Mouse (Mus musculus) MEL (cell line): ENCODE data around the gene Ddb1. TPM values are rescaled to one million over a fixed set of nuclear protein-coding genes. Genes with fewer than 3 reads are reported as not detected.

ENCODE experiments used
- DNase-seq: peaks from one replicate; pipeline ENCODE4 v3.0.0; 2011; ENCODE audit warnings: low read depth, low spot score
- H3K27ac ChIP-seq: 2 replicates; pipeline ENCODE4 v1.5.1; 2012; ENCODE audit warnings: low read depth, mild to moderate bottlenecking, control low read depth, low read length, moderate library complexity; ENCODE audit not compliant: control insufficient read depth
- H3K27me3 ChIP-seq, 2 experiments: fragments of 150-350 bp in 1 of 2; sonication (generic) in 1 of 2; 2 replicates each; pipeline ENCODE4 v1.6.1; 2012; ENCODE audit warnings: low read length in 2 of 2, mild to moderate bottlenecking in 2 of 2, improper control_type of control experiment in 1 of 2, moderate library complexity in 1 of 2; ENCODE audit not compliant: insufficient read depth in 2 of 2, control insufficient read depth in 1 of 2
- H3K36me3 ChIP-seq, 2 experiments: 2 replicates each; pipeline ENCODE4 v1.6.1; 2012 to 2014; ENCODE audit warnings: low read length in 2 of 2, improper control_type of control experiment in 1 of 2, inconsistent platforms in 1 of 2, mild to moderate bottlenecking in 1 of 2; ENCODE audit not compliant: insufficient read depth in 2 of 2, control insufficient read depth in 1 of 2
- H3K4me1 ChIP-seq, 2 experiments: fragments of 150-350 bp in 1 of 2; sonication (generic) in 1 of 2; 2 replicates each; pipeline ENCODE4 v1.6.1; 2012; ENCODE audit warnings: low read length in 2 of 2, improper control_type of control experiment in 1 of 2, mild to moderate bottlenecking in 1 of 2; ENCODE audit not compliant: insufficient read depth in 2 of 2, control insufficient read depth in 1 of 2
- H3K4me3 ChIP-seq, 2 experiments: fragments of 150-350 bp in 1 of 2; sonication (generic) in 1 of 2; 2 replicates each; pipeline ENCODE4 v1.5.1; 2012; ENCODE audit warnings: low read depth in 2 of 2, low read length in 2 of 2, mild to moderate bottlenecking in 2 of 2, moderate library complexity in 2 of 2, control low read depth in 1 of 2, improper control_type of control experiment in 1 of 2; ENCODE audit not compliant: control insufficient read depth in 1 of 2, insufficient read depth in 1 of 2
- H3K79me2 ChIP-seq: 2 replicates; pipeline ENCODE4 v1.6.1; 2012; ENCODE audit warnings: mild to moderate bottlenecking, low read length, moderate library complexity; ENCODE audit not compliant: control insufficient read depth, poor library complexity, insufficient read depth
- H3K9ac ChIP-seq: 2 replicates; pipeline ENCODE4 v1.6.1; 2012; ENCODE audit warnings: low read depth, mild to moderate bottlenecking, control low read depth, low read length, moderate library complexity; ENCODE audit not compliant: control insufficient read depth, poor library complexity, severe bottlenecking
- H3K9me3 ChIP-seq: fragments of 150-350 bp; sonication (generic); replicated peaks from 2 replicates; pipeline ENCODE4 v1.6.1; 2012; ENCODE audit warnings: mild to moderate bottlenecking, low read length, improper control_type of control experiment, moderate library complexity; ENCODE audit not compliant: insufficient read depth
- BHLHE40 ChIP-seq: IDR thresholded peaks from 2 replicates; pipeline ENCODE4 v1.6.1; 2012; ENCODE audit warnings: low read depth, mild to moderate bottlenecking, inconsistent platforms, low read length, improper control_type of control experiment, borderline replicate concordance
- CHD1 ChIP-seq: IDR thresholded peaks from 2 replicates; pipeline ENCODE4 v1.6.1; 2012; ENCODE audit warnings: low read depth, mild to moderate bottlenecking, inconsistent platforms, low read length, improper control_type of control experiment
- ELF1 ChIP-seq: IDR thresholded peaks from 2 replicates; pipeline ENCODE4 v1.6.1; 2014; ENCODE audit warnings: low read depth, mild to moderate bottlenecking, inconsistent platforms, low read length, improper control_type of control experiment, moderate library complexity
- ETS1 ChIP-seq: IDR thresholded peaks from 2 replicates; pipeline ENCODE4 v1.6.1; 2012; ENCODE audit warnings: low read depth, mild to moderate bottlenecking, inconsistent platforms, low read length, improper control_type of control experiment, moderate library complexity
- GABPA ChIP-seq: IDR thresholded peaks from 2 replicates; pipeline ENCODE4 v1.6.1; 2012; ENCODE audit warnings: low read depth, mild to moderate bottlenecking, inconsistent platforms, low read length, improper control_type of control experiment, moderate library complexity
- GATA1 ChIP-seq: IDR thresholded peaks from 2 replicates; pipeline ENCODE4 v1.6.1; 2011; ENCODE audit warnings: low read depth, low read length, improper control_type of control experiment
- JUND ChIP-seq: IDR thresholded peaks from 2 replicates; pipeline ENCODE4 v1.6.1; 2011; ENCODE audit warnings: low read depth, mild to moderate bottlenecking, improper control_type of control experiment, low read length
- KAT2A ChIP-seq: conservative IDR thresholded peaks from 2 replicates; pipeline ENCODE4 v1.6.1; 2012; ENCODE audit warnings: low read depth, low read length, improper control_type of control experiment, inconsistent platforms
- MAX ChIP-seq: IDR thresholded peaks from 2 replicates; pipeline ENCODE4 v1.6.1; 2011; ENCODE audit warnings: low read length, improper control_type of control experiment
- MEF2A ChIP-seq: IDR thresholded peaks from 2 replicates; pipeline ENCODE4 v1.6.1; 2014; ENCODE audit warnings: low read depth, mild to moderate bottlenecking, inconsistent platforms, low read length, improper control_type of control experiment; ENCODE audit not compliant: poor library complexity, insufficient replicate concordance, severe bottlenecking; ENCODE audit errors: extremely low read depth
- MYB ChIP-seq: IDR thresholded peaks from 2 replicates; pipeline ENCODE4 v1.6.1; 2011; ENCODE audit warnings: mild to moderate bottlenecking, low read depth, low read length, improper control_type of control experiment
- MYC ChIP-seq: IDR thresholded peaks from 2 replicates; pipeline ENCODE4 v1.6.1; 2011; ENCODE audit warnings: low read depth, mild to moderate bottlenecking, low read length, improper control_type of control experiment, moderate library complexity
- NELFE ChIP-seq: IDR thresholded peaks from 2 replicates; pipeline ENCODE4 v1.6.1; 2011; ENCODE audit warnings: low read depth, low read length, improper control_type of control experiment
- RAD21 ChIP-seq: IDR thresholded peaks from 2 replicates; pipeline ENCODE4 v1.6.1; 2011; ENCODE audit warnings: mild to moderate bottlenecking, low read depth, low read length, improper control_type of control experiment
- RCOR1 ChIP-seq: IDR thresholded peaks from 2 replicates; pipeline ENCODE4 v1.6.1; 2012; ENCODE audit warnings: low read depth, mild to moderate bottlenecking, inconsistent platforms, low read length, improper control_type of control experiment
- SMC3 ChIP-seq: IDR thresholded peaks from 2 replicates; pipeline ENCODE4 v1.6.1; 2011; ENCODE audit warnings: low read depth, low read length, improper control_type of control experiment
- TCF12 ChIP-seq: IDR thresholded peaks from 2 replicates; pipeline ENCODE4 v1.6.1; 2014; ENCODE audit warnings: low read depth, mild to moderate bottlenecking, inconsistent platforms, low read length, improper control_type of control experiment, moderate library complexity
- USF2 ChIP-seq, 2 experiments: IDR thresholded peaks; 2 replicates each; pipeline ENCODE4 v1.6.1; 2011 to 2012; ENCODE audit warnings: improper control_type of control experiment in 2 of 2, low read length in 2 of 2, borderline replicate concordance in 1 of 2, inconsistent platforms in 1 of 2, low read depth in 1 of 2, mild to moderate bottlenecking in 1 of 2; ENCODE audit not compliant: insufficient read depth in 1 of 2
- ZKSCAN1 ChIP-seq: IDR thresholded peaks from 2 replicates; pipeline ENCODE4 v1.6.1; 2012; ENCODE audit warnings: low read depth, mild to moderate bottlenecking, inconsistent platforms, low read length, improper control_type of control experiment, moderate library complexity
- polyA plus RNA-seq, 2 experiments: library from polyadenylated mRNA; stranded (reverse) in 1 of 2; unstranded in 1 of 2; fragments of >175 nt in 1 of 2; fragments of >200 nt in 1 of 2; gene quantifications; 2 replicates each; pipeline versions ENCODE4 v1.2.1 to v1.2.4; 2012; ENCODE audit warnings: low replicate concordance in 2 of 2, low read depth in 1 of 2; ENCODE audit not compliant: insufficient read length in 2 of 2, insufficient read depth in 1 of 2, missing spikeins in 1 of 2
- total RNA-seq: library from RNA; depleted of rRNA; stranded (reverse); fragments of 300-350 nt; gene quantifications from 2 replicates; pipeline ENCODE4 v1.2.3, GENCODE M21; 2012

Gene Ddb1
- total and polyA plus RNA-seq, 3 experiments, result 116 to 459 (median 365) TPM

DNA sequence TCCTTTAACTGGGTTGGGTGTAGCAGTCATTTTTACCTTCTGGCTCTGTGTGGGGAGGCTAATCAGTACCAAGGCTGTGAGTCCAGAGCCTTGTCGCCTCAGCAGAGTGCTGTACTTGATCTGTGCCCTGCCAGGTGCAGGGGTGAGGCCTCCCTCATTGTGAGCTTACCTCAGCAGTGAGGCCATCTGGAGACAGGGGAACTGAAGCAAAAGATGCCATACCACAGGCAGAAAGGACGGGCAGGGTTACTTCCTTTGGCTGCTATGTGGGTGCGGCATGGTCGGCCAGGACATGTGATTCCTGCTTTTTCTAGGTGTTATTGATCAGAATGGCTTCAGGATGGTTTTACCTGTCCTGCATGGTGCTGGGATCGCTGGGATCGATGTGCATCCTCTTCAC lies 23.1 kb upstream of the Ddb1 start:
- no peak overlapping the region for H3K4me3 ChIP-seq
- no peaks in the 10 kb centered on the region for H3K27me3 ChIP-seq
- no peak for DNase-seq
- no peak overlapping the region for H3K27ac ChIP-seq
- no peak for TF ChIP-seq GATA1
- TF ChIP-seq NELFE, result no peak
- TF ChIP-seq TCF12, result no peak
- no peak for TF ChIP-seq MAX
- TF ChIP-seq ETS1, result no peak
- TF ChIP-seq MEF2A, result no peak
- TF ChIP-seq USF2 (IDR thresholded peaks at IDR 0.05; ENCODE audit: borderline replicate concordance in 1 of 2, insufficient read depth in 1 of 2, low read depth in 1 of 2, low read length in 2 of 2), result no peak
- no peaks in the 10 kb centered on the region for H3K9me3 ChIP-seq
- H3K4me1 ChIP-seq, result peaks cover 11% of the 10 kb centered on the region in 2 experiments; a peak in 3 of 4 replicates
- peaks cover 3% of the 10 kb centered on the region; the same call in 1 of the 2 replicates for H3K79me2 ChIP-seq
- peaks cover 0 to 13% of the 10 kb centered on the region in 2 experiments; a peak in 2 of 4 replicates for H3K36me3 ChIP-seq
- H3K9ac ChIP-seq, result no peak overlapping the region

DNA sequence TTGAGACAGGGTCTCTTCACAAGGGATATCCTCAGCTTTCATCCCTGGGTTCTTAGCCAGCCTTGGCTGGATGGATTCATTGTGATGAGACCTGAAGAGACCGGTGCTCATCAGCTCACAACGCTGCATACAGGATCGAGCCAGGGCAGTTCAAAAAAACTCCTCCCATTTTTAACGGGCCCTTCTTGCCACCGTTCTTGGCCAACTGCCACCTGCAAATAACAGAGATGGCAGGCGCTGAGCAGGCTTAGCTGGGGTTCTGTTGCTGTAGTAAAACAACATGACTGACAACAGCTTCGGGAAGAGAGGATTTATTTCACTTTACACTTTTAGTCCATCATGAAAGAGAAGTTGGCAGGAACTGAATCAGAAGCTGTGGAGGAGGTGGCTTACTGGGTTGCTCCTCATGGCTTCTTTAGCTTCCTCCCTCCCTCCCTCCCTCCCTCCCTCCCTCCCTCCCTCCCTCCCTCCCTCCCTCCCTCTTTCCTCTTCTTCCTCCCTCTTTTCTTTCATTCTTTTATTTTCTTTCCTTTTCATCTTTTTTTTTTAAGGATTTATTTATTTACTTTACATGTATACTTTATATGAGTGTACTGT lies 21.5 kb upstream of the Ddb1 start:
- DNase-seq, result peak; percentile 66
- Histone ChIP-seq H3K9me3 (no peaks in the 10 kb centered on the region), H3K27me3 (no peaks in the 10 kb centered on the region), H3K9ac (peak overlapping the region; percentile 58), H3K36me3 (peaks cover 0 to 10% of the 10 kb centered on the region in 2 experiments; a peak in 2 of 4 replicates), H3K79me2 (no peaks in the 10 kb centered on the region), H3K27ac (peak overlapping the region; percentile 72), H3K4me1 (peaks cover 7 to 11% of the 10 kb centered on the region in 2 experiments; a peak in 3 of 4 replicates), H3K4me3 (peak overlapping the region in 1 of 2 experiments; percentile 25; a peak in 2 of 4 replicates)
- 0 out of 2 replicates have a peak, but pooled peaks have one; percentile 30 for TF ChIP-seq MYB
- TF ChIP-seq NELFE, result 0 out of 2 replicates have a peak, but pooled peaks have one; percentile 6
- TF ChIP-seq SMC3, result no peak

DNA sequence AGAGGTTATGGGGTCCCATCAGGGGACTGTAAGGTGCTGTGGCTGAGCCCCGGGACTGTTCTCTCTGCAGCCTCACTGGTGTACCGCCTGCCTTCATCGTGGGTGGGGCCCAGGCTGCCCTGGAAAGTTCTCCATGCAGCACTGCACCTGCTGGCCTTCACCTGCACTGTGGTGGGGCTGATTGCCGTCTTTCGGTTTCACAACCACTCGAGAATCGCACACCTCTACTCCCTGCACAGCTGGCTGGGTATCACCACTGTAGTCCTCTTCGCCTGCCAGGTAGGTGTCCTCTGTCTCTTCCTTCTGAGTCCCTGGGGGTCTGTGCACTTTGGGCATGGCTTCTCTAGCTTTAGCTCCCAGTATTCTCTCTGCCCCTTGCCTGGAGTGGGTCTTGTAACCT lies 20.0 kb upstream of the Ddb1 start:
- Histone ChIP-seq H3K27ac (no peak overlapping the region), H3K9me3 (no peaks in the 10 kb centered on the region), H3K9ac (no peak overlapping the region), H3K79me2 (no peaks in the 10 kb centered on the region), H3K4me1 (peaks cover 7 to 11% of the 10 kb centered on the region in 2 experiments; a peak in 3 of 4 replicates), H3K27me3 (no peaks in the 10 kb centered on the region), H3K4me3 (no peak overlapping the region), H3K36me3 (peaks cover 0 to 10% of the 10 kb centered on the region in 2 experiments; a peak in 2 of 4 replicates)
- DNase-seq, result no peak
- TF ChIP-seq ELF1 (no peak), RAD21 (no peak), RCOR1 (no peak), TCF12 (no peak), MYC (no peak), MEF2A (no peak), SMC3 (no peak), GABPA (no peak), GATA1 (no peak), JUND (no peak), KAT2A (no peak), ETS1 (no peak), ZKSCAN1 (no peak), BHLHE40 (no peak), CHD1 (no peak)
- TF ChIP-seq, all 39 proteins: peak for 0
